Mouse (Mus musculus) ES-Bruce4 (cell line): Measurements from ENCODE around the gene Ninj1. TPM values are rescaled to one million over a fixed set of nuclear protein-coding genes. Genes with fewer than 3 reads are reported as not detected.

ENCODE experiments used
- H3K27ac ChIP-seq: 2 replicates; pipeline ENCODE4 v1.5.1; 2012; ENCODE audit warnings: low read length, inconsistent platforms; ENCODE audit not compliant: insufficient read depth
- H3K27me3 ChIP-seq: 2 replicates; pipeline ENCODE4 v1.6.1; 2012; ENCODE audit warnings: mild to moderate bottlenecking, low read length, inconsistent platforms; ENCODE audit not compliant: control insufficient read depth, poor library complexity, insufficient read depth, severe bottlenecking
- H3K36me3 ChIP-seq: 2 replicates; pipeline ENCODE4 v1.6.1; 2012; ENCODE audit warnings: inconsistent platforms, mild to moderate bottlenecking, low read length, moderate library complexity; ENCODE audit not compliant: control insufficient read depth, poor library complexity, insufficient read depth, severe bottlenecking
- H3K4me1 ChIP-seq: one replicate; pipeline ENCODE4 v1.8.1; 2011; ENCODE audit warnings: low read length; ENCODE audit not compliant: control insufficient read depth, insufficient read depth
- H3K4me3 ChIP-seq: 2 replicates; pipeline ENCODE4 v1.5.1; 2011; ENCODE audit warnings: low read depth, mild to moderate bottlenecking, low read length
- H3K9ac ChIP-seq: 2 replicates; pipeline ENCODE4 v1.6.1; 2012; ENCODE audit warnings: low read depth, mild to moderate bottlenecking, inconsistent platforms; ENCODE audit not compliant: poor library complexity, severe bottlenecking
- H3K9me3 ChIP-seq: replicated peaks from 2 replicates; pipeline ENCODE4 v1.6.1; 2012; ENCODE audit warnings: mild to moderate bottlenecking, low read length, inconsistent platforms; ENCODE audit not compliant: control insufficient read depth, poor library complexity, insufficient read depth, severe bottlenecking
- CTCF ChIP-seq: IDR thresholded peaks from one replicate; pipeline ENCODE4 v1.8.1; 2011; ENCODE audit warnings: low read depth, low read length
- EP300 ChIP-seq: IDR thresholded peaks from 2 replicates; pipeline ENCODE4 v1.6.1; 2011; ENCODE audit warnings: low read depth, low read length; ENCODE audit not compliant: insufficient read depth
- POLR2A ChIP-seq: IDR thresholded peaks from one replicate; pipeline ENCODE4 v1.8.1; 2011; ENCODE audit warnings: low read length; ENCODE audit not compliant: insufficient read depth
- polyA plus RNA-seq: library from polyadenylated mRNA; stranded (reverse); fragments of >200 nt; gene quantifications from 2 replicates; pipeline ENCODE4 v1.2.4, GENCODE M21; 2011; ENCODE audit warnings: low read depth; ENCODE audit not compliant: missing spikeins, insufficient read depth, insufficient read length

Ninj1 gene
- polyA plus RNA-seq, 1 experiment, result 30.0 TPM

GRCm38 (mm10) chr13:49205381-49205998 is 18.2 kb downstream of the Ninj1 start:
- TF ChIP-seq POLR2A, result no peak
- TF ChIP-seq CTCF, result peak; percentile 97
- no peak for TF ChIP-seq EP300
- Histone ChIP-seq H3K4me1 (no peaks in the 10 kb centered on the region), H3K27me3 (no peaks in the 10 kb centered on the region), H3K36me3 (no peaks in the 10 kb centered on the region), H3K9ac (no peak overlapping the region), H3K9me3 (no peaks in the 10 kb centered on the region), H3K4me3 (no peak overlapping the region), H3K27ac (no peak overlapping the region)

GRCm38 (mm10) chr13:49206341-49206740 is 19.1 kb downstream of the Ninj1 start:
- H3K27ac ChIP-seq, result no peak overlapping the region
- H3K9me3 ChIP-seq, result no peaks in the 10 kb centered on the region
- H3K27me3 ChIP-seq, result no peaks in the 10 kb centered on the region
- TF ChIP-seq CTCF (no peak), EP300 (no peak), POLR2A (no peak)
- no peaks in the 10 kb centered on the region for H3K4me1 ChIP-seq
- H3K36me3 ChIP-seq, result no peaks in the 10 kb centered on the region
- no peak overlapping the region for H3K9ac ChIP-seq
- H3K4me3 ChIP-seq, result no peak overlapping the region

GRCm38 (mm10) chr13:49209306-49209705 is 22.0 kb downstream of the Ninj1 start:
- Histone ChIP-seq H3K27me3 (no peaks in the 10 kb centered on the region), H3K9me3 (no peaks in the 10 kb centered on the region), H3K27ac (no peak overlapping the region), H3K4me3 (no peak overlapping the region), H3K4me1 (peaks cover 2% of the 10 kb centered on the region), H3K36me3 (no peaks in the 10 kb centered on the region), H3K9ac (no peak overlapping the region)
- TF ChIP-seq CTCF (no peak), POLR2A (no peak), EP300 (no peak)

- Histone ChIP-seq H3K27me3 (no peaks in the 10 kb centered on the region), H3K4me1 (peaks cover 2% of the 10 kb centered on the region), H3K36me3 (no peaks in the 10 kb centered on the region), H3K9me3 (no peaks in the 10 kb centered on the region), H3K27ac (no peak overlapping the region), H3K9ac (no peak overlapping the region), H3K4me3 (no peak overlapping the region)
- TF ChIP-seq EP300, result no peak
- TF ChIP-seq POLR2A, result no peak
- TF ChIP-seq CTCF, result no peak
Observed at GRCm38 (mm10) chr13:49212711-49213500, 25.6 kb downstream of the Ninj1 start.

GRCm38 (mm10) chr13:49213531-49213932 is 26.2 kb downstream of the Ninj1 start:
- Histone ChIP-seq H3K4me1 (peaks cover 2% of the 10 kb centered on the region), H3K4me3 (no peak overlapping the region), H3K9me3 (no peaks in the 10 kb centered on the region), H3K36me3 (no peaks in the 10 kb centered on the region), H3K9ac (no peak overlapping the region), H3K27ac (no peak overlapping the region), H3K27me3 (no peaks in the 10 kb centered on the region)
- TF ChIP-seq EP300, result no peak
- TF ChIP-seq CTCF, result no peak
- no peak for TF ChIP-seq POLR2A

GRCm38 (mm10) chr13:49214454-49214853 is 27.2 kb downstream of the Ninj1 start:
- Histone ChIP-seq H3K27ac (no peak overlapping the region), H3K9me3 (no peaks in the 10 kb centered on the region), H3K27me3 (no peaks in the 10 kb centered on the region), H3K9ac (no peak overlapping the region), H3K36me3 (no peaks in the 10 kb centered on the region), H3K4me3 (no peak overlapping the region), H3K4me1 (peaks cover 2% of the 10 kb centered on the region)
- TF ChIP-seq CTCF, result no peak
- no peak for TF ChIP-seq POLR2A
- TF ChIP-seq EP300, result no peak
